Mouse (Mus musculus) stomach, embryonic 16.5 days (tissue): ENCODE measurements around the gene Banf2. TPM values are rescaled to one million over a fixed set of nuclear protein-coding genes. Genes with fewer than 3 reads are reported as not detected.

Experiments
- ATAC-seq: fragments of 200-750 bp; cut with Nextera tagmentation; 2 replicates; pipeline ENCODE4 v1.8.0; 2017; ENCODE audit warnings: moderate number of reproducible peaks, moderate TSS enrichment; ENCODE audit not compliant: insufficient read depth, low FRiP score
- H3K27ac ChIP-seq: fragments of 300-500 bp; sonication (generic); 2 replicates; pipeline ENCODE4 v1.5.1; 2014; ENCODE audit warnings: low read length
- H3K27me3 ChIP-seq: fragments of 300-500 bp; sonication (generic); 2 replicates; pipeline ENCODE4 v1.6.1; 2014; ENCODE audit warnings: low read length, control low read depth, mixed read lengths; ENCODE audit not compliant: control insufficient read depth, insufficient read depth
- H3K36me3 ChIP-seq: fragments of 300-500 bp; sonication (generic); 2 replicates; pipeline ENCODE4 v1.6.1; 2014; ENCODE audit warnings: low read length; ENCODE audit not compliant: control insufficient read depth, insufficient read depth
- H3K4me1 ChIP-seq: fragments of 300-500 bp; sonication (generic); 2 replicates; pipeline ENCODE4 v1.6.1; 2014; ENCODE audit warnings: low read length, control low read depth, mixed read lengths; ENCODE audit not compliant: control insufficient read depth, insufficient read depth
- H3K4me2 ChIP-seq: fragments of 300-500 bp; sonication (generic); 2 replicates; pipeline ENCODE4 v1.6.1; 2014; ENCODE audit warnings: low read depth, low read length, mixed read lengths
- H3K4me3 ChIP-seq: fragments of 300-500 bp; sonication (generic); replicated peaks from 2 replicates; pipeline ENCODE4 v1.5.1; 2014; ENCODE audit warnings: mild to moderate bottlenecking, low read length
- H3K9ac ChIP-seq: fragments of 300-500 bp; sonication (generic); 2 replicates; pipeline ENCODE4 v1.6.1; 2014; ENCODE audit warnings: low read length
- H3K9me3 ChIP-seq: fragments of 300-500 bp; sonication (generic); replicated peaks from 2 replicates; pipeline ENCODE4 v1.6.1; 2016; ENCODE audit warnings: low read length, control low read depth; ENCODE audit not compliant: control insufficient read depth
- WGBS: fragments of 180-500 bp; shearing (Covaris S2); extraction: QIAGEN DNeasy Blood & Tissue Kit; methylation state at CpG from one replicate; pipeline ENCODE4 v1.1.7; 2014; 5-methylcytosine and 5-hydroxymethylcytosine counted together
- polyA plus RNA-seq: library from polyadenylated mRNA; unstranded; fragments of >200 nt; fragmentation: Nextera tagmentation; extraction: Ambion mirVana; gene quantifications from 2 replicates; pipeline ENCODE4 v1.2.1, GENCODE M21; 2015

The Banf2 gene
- polyA plus RNA-seq = not detected in 2 replicates

DNA sequence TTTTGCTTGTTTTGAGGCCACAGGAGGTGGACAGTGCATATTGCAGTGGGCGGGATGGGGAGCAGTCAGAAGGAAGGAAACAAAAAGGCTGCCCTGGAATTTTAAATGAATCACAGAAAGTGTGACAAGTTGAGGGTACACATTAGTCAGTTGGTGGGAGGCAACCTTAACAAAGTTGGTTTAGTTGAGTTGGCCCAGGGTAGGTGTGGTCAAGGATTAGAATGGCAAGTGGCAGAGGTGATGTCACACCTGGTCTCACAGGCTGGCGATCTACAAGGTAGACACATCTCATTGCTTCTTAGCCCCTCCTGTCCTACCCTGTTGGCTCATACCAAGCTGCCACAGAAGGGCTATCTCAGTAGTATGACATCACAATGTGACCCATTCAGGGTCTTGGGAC, at the start of gene Banf2:
TSS of gene Banf2 (plus strand) at position 396 of the 400 bp plus-strand sequence.
- no peak within 1 kb of the TSS for H3K27ac ChIP-seq
- H3K27me3 ChIP-seq = no peaks in the 10 kb centered on the region
- H3K36me3 ChIP-seq = no peaks in the 10 kb centered on the region
- no peaks in the 10 kb centered on the region for H3K9me3 ChIP-seq
- H3K4me2 ChIP-seq = no peak within 1 kb of the TSS
- no peak within 1 kb of the TSS for H3K4me3 ChIP-seq
- 88% methylated on average over 2 of the region's 2 CpGs for WGBS
- no peak for ATAC-seq
- no peaks in the 10 kb centered on the region for H3K4me1 ChIP-seq
- H3K9ac ChIP-seq = no peak within 1 kb of the TSS

DNA sequence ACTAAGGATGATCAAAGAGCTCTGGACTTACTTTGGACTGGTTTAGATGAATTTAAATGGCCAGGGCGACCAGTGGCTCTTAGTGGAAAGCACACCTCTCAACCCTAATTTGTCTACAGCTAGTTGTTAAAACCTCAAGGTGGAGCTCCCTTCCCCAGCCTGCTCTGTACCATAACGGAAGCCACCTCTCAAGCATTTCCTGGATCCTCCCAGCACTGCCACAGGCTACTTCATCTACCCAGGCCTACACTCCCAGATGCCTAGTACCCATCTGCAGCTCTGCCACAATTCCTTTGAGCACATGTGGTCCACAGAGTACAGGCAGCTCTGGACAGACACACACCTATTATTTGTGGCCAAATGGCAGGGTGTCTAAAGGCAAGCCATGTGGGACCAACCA, 49.4 kb upstream of the Banf2 start:
- H3K27ac ChIP-seq = no peak overlapping the region
- H3K36me3 ChIP-seq = peaks cover 4% of the 10 kb centered on the region; the same call in 1 of the 2 replicates
- no peaks in the 10 kb centered on the region for H3K9me3 ChIP-seq
- no peak overlapping the region for H3K4me3 ChIP-seq
- ATAC-seq = no peak
- WGBS = 65% methylated on average over 2 of the region's 2 CpGs
- no peak overlapping the region for H3K9ac ChIP-seq
- H3K4me2 ChIP-seq = no peak overlapping the region
- H3K4me1 ChIP-seq = no peaks in the 10 kb centered on the region
- no peaks in the 10 kb centered on the region for H3K27me3 ChIP-seq

DNA sequence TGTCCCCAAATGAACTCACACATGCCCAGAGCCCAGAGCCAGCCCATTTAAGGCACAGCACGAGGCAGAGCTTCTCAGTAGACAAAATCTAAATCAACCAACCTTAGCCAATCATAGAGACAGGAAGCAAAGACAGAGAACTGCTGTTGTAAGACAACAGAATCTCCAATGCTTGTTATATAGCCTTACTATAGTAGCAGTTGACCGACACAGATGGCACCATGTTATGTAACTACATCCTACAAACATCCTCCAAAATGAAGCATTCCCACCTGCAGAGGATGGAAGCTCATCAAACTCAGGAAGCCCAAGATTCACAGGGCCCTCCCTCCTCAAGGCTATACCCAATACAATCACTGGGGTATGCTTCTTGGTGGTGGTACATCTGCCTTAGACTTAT, 45.4 kb upstream of the Banf2 start:
- Histone ChIP-seq H3K27ac (no peak overlapping the region), H3K4me3 (no peak overlapping the region), H3K36me3 (peaks cover 4% of the 10 kb centered on the region; the same call in 1 of the 2 replicates), H3K9me3 (no peaks in the 10 kb centered on the region), H3K9ac (no peak overlapping the region), H3K4me2 (no peak overlapping the region), H3K4me1 (peaks cover 3% of the 10 kb centered on the region; the same call in 1 of the 2 replicates), H3K27me3 (no peaks in the 10 kb centered on the region)
- WGBS = 70% methylated on average over 2 of the region's 2 CpGs
- ATAC-seq = no peak

DNA sequence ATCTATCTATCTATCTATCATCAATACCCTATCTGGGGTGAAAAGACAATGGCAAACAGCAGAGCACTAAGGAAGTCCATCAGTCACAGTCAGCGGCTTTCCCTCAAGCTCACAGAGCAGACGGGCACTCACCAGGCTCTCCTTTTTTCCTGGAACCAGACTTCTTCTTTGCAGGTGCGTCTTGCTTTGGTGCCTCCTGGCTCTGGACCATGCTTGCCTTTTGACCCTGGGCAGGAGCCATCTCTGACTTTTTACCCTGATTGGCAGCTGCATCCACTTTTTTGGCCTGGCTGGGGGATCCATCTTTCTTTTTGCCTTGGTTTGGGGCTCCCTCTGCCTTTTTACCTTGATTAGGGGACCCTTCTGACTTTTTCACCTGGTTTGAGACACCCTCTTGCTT, 44.8 kb upstream of the Banf2 start:
- 78% methylated on average over 3 of the region's 3 CpGs for WGBS
- Histone ChIP-seq H3K36me3 (peaks cover 4% of the 10 kb centered on the region; the same call in 1 of the 2 replicates), H3K4me3 (no peak overlapping the region), H3K27ac (no peak overlapping the region), H3K4me2 (no peak overlapping the region), H3K9me3 (no peaks in the 10 kb centered on the region), H3K4me1 (peaks cover 7% of the 10 kb centered on the region; the same call in 1 of the 2 replicates), H3K9ac (no peak overlapping the region), H3K27me3 (no peaks in the 10 kb centered on the region)
- ATAC-seq = no peak

DNA sequence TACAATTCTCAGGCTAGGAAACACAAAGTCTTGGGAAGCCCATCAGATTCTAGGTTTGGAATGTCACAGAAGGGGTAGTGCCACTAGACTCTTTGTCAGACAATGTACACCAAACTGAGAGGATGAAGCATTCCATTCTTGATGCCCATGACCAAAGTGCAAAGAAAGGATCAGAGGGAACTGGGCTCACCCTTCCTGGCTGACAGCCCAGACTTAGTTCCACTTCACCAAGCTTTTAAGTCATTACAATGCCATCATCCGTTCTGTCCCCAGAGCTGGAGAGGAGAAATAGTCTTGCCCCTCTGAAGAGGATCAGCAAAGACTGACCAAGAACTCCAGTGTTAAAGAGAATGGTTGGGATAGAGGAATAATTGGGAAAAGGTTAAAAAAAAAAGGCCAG, 41.9 kb upstream of the Banf2 start:
- Histone ChIP-seq H3K36me3 (no peaks in the 10 kb centered on the region), H3K4me1 (peaks cover 7% of the 10 kb centered on the region; the same call in 1 of the 2 replicates), H3K9me3 (no peaks in the 10 kb centered on the region), H3K27me3 (no peaks in the 10 kb centered on the region), H3K4me2 (no peak overlapping the region), H3K27ac (no peak overlapping the region), H3K9ac (no peak overlapping the region), H3K4me3 (no peak overlapping the region)
- ATAC-seq = no peak
- 51% methylated on average over 1 of the region's 1 CpGs for WGBS

DNA sequence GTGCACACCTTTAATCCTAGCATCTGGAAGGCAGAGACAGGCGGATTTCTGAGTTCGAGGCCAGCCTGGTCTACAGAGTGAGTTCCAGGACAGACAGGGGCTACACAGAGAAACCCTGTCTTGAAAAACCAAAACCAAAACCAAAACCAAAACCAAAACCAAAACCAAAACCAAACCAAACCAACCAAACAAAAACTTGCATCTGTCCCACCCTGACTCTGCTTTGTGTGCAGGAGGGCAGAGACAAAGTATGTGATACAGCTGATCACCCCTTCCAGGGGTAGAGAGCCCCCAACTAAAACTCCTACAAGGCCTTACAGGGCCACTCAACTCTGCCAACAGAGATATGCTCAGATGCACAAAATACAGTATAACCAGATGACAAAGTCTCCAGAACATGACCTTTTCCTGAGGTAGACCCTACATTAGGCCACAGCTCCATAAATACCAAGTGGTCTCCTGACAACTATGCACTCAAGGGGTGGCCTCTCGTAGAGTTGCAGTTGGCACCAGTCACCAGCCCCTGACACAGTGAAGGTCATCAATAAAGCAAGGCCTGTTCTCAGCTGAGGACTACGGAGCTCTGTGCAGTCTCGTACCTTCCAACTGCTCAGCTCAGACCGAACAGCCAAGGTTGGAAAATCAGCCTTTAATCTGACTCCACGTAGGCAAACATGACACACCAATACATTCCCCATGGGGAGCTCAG, 40.7 kb upstream of the Banf2 start:
- ATAC-seq = peak; percentile 29; the same call in 1 of the 2 replicates
- Histone ChIP-seq H3K27me3 (no peaks in the 10 kb centered on the region), H3K4me3 (no peak overlapping the region), H3K4me1 (peaks cover 7% of the 10 kb centered on the region; the same call in 1 of the 2 replicates), H3K9me3 (no peaks in the 10 kb centered on the region), H3K4me2 (no peak overlapping the region), H3K9ac (no peak overlapping the region), H3K36me3 (no peaks in the 10 kb centered on the region), H3K27ac (no peak overlapping the region)
- WGBS = 79% methylated on average over 7 of the region's 7 CpGs

DNA sequence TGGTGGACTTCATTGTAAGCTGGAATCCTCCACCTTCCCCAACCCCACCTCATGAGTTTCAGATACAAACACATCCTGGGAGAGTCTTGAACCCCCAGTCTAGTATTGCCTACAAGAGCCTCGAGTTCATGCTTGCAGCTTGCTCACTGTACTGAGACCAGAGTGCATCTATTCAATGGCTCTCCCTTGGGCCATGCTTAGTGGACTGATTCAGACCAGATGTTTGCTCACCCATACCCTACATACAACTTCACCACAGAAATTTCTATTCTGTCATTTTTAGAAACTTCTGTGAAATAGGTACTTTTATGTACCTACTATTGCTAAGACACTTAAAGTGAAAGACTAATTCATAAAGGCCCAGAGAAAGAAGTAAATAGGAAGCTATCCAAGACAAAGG, 39.9 kb upstream of the Banf2 start:
- no peaks in the 10 kb centered on the region for H3K27me3 ChIP-seq
- no peak overlapping the region for H3K4me3 ChIP-seq
- H3K36me3 ChIP-seq = no peaks in the 10 kb centered on the region
- H3K9ac ChIP-seq = no peak overlapping the region
- peaks cover 7% of the 10 kb centered on the region; the same call in 1 of the 2 replicates for H3K4me1 ChIP-seq
- no peaks in the 10 kb centered on the region for H3K9me3 ChIP-seq
- 79% methylated on average over 1 of the region's 1 CpGs for WGBS
- no peak overlapping the region for H3K4me2 ChIP-seq
- no peak for ATAC-seq
- no peak overlapping the region for H3K27ac ChIP-seq

DNA sequence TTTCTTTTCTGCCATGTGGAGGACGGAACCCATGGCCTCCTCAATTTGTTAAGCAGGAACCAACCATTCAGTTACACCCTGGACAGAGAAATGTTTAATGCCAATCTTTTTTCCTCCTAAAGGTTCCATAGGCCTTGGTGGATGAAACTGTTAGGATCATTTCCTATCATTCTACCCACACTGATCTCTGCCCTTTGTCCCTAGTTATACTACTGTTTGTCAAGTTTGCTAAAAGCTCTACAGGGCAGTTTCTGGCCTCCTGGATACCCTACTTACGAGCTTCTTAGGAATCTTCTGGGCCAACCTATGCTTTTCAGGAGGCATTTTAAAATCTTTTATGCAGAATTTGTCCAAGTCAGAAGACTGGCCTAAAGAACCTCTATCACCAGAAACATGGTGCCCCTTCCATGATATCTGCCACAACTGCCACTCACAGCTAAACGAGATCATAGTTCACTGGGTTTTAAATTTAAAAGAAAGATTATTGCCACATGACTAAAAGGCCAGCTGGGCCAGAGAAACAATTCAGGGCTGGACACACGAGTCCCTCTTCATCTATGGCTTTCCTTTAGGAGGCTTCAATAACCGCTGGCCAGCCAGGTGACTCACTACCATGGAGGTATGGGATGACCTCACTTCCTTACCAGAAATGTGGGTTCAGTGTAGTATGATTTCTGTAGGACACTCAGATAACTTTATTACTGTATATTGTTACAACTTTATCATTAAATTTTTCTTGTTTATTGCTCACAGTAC, 30.5 kb upstream of the Banf2 start:
- Histone ChIP-seq H3K27me3 (no peaks in the 10 kb centered on the region), H3K9me3 (no peaks in the 10 kb centered on the region), H3K9ac (no peak overlapping the region), H3K4me3 (no peak overlapping the region), H3K4me1 (peaks cover 41% of the 10 kb centered on the region), H3K4me2 (no peak overlapping the region), H3K36me3 (no peaks in the 10 kb centered on the region), H3K27ac (no peak overlapping the region)
- 86% methylated on average over 5 of the region's 5 CpGs for WGBS
- ATAC-seq = no peak

DNA sequence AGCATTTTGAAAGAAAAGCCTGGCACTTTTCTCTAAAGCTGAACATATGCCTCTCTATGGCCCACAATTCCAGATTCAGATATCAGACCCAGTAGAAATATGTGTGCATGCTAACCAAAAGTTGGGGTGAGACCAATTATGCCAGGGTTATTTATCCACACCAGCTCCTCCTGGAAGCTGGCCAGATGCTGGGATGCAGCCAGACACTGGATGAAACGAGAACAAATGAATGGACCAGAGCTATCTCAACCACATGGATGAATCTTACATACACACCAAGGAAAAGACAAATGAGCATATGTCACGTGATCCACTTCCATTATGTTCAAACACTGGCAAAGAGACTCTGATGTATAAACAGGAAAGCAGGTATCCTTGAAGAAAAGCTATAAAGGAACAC, 29.3 kb upstream of the Banf2 start:
- no peak overlapping the region for H3K27ac ChIP-seq
- H3K9me3 ChIP-seq = no peaks in the 10 kb centered on the region
- 0 out of 2 replicates have a peak, but pooled peaks have one; percentile 47 for ATAC-seq
- WGBS = 39% methylated on average over 2 of the region's 2 CpGs
- no peaks in the 10 kb centered on the region for H3K36me3 ChIP-seq
- no peak overlapping the region for H3K4me3 ChIP-seq
- peaks cover 53% of the 10 kb centered on the region for H3K4me1 ChIP-seq
- no peak overlapping the region for H3K4me2 ChIP-seq
- no peak overlapping the region for H3K9ac ChIP-seq
- H3K27me3 ChIP-seq = no peaks in the 10 kb centered on the region
